Mouse (Mus musculus) kidney, postnatal 14 days (tissue): ENCODE data around the gene R3hdm2.

Source experiments
- DNase-seq: peaks from one replicate; pipeline ENCODE4 v3.0.0; 2022; ENCODE audit warnings: mixed read lengths

R3hdm2 gene

DNA sequence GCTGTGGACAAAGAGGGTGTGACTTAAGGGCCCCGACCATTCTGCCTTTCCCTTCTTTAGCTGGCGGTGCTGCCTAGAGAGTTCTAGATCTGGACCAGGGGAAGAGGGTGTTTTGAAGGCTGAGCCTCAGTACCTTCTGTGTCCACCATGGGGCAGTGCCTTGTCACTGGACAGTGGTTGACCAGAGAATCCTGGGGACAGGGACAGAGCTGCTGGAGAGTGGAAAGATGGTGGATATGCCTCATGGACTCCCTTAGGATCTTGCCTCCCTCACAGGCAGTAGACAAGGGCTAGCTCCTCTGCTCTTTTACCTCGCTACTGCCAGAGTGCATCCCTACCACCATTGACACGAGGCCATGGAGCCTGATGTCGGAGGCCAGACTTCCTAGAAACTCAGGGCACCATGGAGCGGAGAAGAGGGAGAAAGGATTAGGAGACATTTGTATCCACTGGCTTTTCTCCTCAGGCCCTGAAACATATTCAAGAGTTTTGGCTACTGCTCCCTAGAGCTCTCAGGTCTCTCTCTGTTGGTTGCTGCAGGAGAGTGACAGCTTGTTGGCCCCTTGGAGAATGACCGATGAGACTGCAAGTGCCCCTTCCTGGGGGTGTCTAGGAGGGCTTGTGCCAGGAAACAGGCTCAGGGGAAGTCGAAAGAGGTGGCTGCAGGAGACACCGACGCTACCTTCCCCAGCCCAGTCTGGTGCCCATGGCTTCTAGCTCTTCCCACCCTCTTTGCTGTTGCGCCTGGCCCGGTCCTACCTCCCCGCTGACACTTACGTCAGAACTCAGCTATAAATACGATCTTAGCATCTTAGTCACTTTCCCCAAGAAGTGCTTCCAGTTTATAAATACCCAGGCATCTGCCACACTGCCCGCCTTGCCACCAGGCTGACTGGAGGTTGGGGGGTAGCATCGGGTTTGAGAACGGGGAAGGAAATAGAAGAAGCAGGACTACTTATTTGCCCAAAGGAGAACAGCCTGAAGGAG is 25.9 kb upstream of the R3hdm2 start, which contains the start of gene Inhbe:
Inhbe (minus strand) TSS at position 503 of the 987 bp plus-strand sequence.
- peak; percentile 29 for DNase-seq

DNA sequence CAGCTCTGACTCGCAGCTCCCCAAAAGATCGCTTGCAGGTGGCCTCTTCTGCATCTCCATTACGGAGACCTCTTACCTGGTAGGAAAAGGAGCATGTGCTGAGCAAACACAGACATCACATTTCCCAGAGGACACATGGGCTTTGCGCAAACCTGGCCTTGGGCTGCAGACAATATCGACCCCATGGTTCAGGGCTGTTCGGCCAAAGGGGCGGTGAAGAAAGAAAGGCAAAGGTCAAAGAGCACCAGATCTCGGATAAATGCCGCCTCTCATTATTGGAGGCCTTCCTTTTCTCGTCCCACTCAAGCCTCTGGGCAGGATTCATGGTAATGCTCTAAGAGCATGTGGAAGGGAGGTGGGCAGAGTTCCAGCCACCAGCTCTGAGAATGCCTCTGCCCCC is 24.8 kb upstream of the R3hdm2 start:
- DNase-seq, result no peak

DNA sequence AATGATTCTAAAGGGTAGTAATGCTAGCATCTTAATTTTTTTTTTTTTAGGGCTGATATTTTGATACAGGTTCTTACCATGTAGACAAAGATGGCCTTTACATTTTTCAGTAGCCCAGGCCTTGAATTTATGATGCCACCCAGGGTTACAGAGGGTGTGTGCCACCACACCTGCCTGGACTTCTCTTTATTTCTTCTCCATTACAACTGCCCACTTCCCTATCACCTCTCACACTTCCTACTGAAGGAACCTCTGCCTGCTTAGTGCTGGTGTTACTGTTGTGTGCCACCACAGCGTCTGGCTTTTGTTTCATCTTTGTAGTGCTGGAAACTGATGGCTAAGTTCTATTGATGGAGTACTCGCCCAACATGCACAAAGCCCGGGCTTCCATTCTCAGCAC is 19.4 kb upstream of the R3hdm2 start:
- no peak for DNase-seq

DNA sequence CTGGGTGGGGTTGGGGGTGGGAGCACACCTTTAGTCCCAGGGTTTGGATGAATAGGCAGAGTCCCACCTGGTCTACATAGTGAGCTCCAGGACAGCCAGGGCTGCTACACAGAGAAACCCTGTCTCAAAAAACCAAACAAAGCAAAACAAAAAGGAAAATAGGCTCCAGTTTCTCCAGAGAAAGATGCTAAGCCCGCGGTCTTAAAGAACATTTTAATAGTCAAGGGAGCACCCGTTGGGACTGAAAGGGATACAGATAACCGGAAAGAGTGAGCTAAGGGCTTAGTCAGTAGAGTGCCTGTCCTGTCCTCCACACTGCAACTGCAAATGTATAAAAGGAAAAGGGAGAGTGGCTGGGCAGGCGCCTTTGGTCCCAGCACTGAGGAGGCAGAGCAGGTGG is 13.0 kb upstream of the R3hdm2 start:
- DNase-seq, result no peak

DNA sequence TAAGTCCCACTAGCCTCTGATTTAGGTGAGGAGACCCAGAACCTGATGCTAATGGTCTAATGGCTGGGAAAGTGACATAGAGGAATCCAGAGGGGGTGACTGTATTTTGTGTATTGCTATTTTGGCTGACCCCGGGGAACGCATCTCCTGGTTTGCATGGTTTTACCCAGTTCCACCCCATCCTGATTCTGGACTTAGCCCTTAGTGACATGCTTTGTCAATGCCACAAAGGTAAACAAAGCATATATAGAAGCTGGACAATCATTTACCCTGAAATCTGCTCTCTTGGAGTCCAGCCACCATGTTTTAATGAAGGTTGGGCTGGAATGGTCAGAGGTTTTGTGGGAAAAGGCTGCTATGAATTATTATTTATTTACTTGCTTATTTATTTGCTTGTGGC is 11.9 kb upstream of the R3hdm2 start:
- DNase-seq, result no peak

DNA sequence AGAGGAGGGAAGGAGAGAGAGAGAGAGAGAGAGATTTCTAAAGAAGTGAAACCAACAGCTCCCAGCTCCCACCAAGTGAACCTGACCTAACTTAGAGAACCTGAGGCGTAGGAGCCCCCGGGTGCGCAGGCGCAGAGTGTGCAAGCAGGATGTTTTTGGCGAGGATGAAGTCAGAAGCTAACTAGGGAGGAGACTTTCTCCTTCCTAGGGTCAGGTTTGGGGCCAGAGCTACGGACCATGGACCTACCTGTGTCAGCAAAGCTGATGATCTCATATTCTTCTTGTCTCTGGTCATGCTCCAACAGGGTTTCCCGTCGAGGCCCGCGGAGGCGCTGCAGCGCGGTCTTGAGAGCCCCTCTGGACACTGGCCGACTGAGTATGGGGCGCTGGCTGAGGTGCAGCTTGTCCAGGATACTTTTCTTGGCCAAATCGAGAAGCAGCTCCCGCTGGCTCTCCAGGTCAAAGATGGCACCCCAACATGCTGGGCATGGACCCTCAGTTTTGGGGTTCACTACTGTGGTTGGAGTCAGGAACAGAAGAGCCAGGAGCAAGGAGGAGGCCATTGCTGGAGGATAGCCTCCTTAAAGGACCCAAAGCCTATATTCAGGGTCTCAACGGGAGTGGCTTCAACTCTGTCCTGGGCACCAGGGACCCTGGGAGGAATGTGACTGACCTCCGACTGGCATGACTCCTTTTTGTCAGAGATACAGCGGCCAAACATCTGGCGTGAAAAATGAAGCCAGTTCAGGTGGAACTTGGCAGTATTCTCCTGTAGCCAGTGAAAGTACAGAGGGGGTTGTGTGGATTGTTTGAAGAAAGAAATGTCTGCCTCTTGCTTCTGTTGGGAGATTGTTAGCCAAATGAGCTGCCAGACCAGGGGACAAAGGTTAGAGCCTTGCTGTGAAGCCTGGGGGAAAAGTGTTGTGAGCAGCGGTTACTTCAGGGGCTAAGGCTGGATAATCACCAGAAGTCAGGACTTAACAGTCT is 10.0 kb upstream of the R3hdm2 start, which contains the start of gene Inhbc:
Inhbc (minus strand) TSS at position 598 of the 987 bp plus-strand sequence.
- DNase-seq, result peak; percentile 27

DNA sequence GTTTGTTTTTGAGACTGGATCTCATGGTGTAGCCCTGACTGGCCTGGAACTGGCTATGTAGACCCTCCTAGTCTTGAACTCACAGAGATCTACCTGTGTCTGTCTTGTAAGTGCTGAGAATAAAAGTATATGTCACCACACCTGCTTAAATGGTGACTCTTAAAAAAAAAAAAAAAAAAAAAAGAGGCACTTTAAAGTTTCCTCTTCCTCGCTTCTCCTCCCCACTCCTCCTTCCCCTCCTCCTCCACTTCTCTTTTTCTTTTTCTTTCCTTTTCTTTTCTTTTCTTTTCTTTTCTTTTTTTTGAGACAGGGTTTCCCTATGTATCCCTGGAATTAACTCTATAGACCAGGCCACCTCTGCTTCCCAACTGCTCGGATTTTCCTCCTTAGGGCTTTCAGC is 9.1 kb upstream of the R3hdm2 start:
- DNase-seq, result no peak

DNA sequence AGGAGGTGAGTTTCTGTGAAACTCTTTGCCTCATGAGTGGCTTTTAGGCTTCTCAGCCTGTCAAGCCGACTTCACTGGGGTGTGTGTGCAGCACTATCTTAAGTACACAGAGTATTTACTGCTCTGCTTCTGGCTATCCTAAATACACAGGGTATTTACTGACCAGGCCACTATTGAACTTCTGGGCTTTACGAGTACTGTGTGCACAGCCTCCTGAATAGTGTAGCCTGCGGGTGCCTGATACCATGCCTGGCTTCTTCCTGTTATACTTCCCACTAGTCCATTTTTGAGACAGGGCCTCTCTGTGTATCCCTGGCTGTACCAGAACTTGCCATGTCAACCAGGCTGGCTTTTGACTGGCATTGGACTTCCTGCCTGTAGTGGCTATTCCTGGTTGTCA is 2.4 kb upstream of the R3hdm2 start:
- DNase-seq, result no peak

DNA sequence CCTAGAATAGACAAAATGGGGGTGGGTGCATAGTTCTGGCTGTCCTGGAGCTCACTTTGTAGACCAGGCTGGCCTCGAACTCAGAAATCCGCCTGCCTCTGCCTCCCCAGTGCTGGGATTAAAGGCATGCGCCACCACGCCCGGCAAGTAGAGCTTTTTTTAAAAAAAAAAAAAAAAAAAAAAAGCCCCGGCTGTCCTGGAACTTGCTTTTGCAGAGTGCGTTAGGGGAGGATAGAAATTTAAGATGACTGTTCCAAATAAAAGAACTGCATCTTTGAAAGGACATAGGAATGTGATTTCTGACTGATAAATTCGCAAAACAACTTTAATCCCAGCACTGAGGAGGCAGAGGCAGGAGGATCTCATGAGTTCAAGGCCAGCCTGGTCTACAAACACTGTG is 473 bp upstream of the R3hdm2 start:
- no peak for DNase-seq

DNA sequence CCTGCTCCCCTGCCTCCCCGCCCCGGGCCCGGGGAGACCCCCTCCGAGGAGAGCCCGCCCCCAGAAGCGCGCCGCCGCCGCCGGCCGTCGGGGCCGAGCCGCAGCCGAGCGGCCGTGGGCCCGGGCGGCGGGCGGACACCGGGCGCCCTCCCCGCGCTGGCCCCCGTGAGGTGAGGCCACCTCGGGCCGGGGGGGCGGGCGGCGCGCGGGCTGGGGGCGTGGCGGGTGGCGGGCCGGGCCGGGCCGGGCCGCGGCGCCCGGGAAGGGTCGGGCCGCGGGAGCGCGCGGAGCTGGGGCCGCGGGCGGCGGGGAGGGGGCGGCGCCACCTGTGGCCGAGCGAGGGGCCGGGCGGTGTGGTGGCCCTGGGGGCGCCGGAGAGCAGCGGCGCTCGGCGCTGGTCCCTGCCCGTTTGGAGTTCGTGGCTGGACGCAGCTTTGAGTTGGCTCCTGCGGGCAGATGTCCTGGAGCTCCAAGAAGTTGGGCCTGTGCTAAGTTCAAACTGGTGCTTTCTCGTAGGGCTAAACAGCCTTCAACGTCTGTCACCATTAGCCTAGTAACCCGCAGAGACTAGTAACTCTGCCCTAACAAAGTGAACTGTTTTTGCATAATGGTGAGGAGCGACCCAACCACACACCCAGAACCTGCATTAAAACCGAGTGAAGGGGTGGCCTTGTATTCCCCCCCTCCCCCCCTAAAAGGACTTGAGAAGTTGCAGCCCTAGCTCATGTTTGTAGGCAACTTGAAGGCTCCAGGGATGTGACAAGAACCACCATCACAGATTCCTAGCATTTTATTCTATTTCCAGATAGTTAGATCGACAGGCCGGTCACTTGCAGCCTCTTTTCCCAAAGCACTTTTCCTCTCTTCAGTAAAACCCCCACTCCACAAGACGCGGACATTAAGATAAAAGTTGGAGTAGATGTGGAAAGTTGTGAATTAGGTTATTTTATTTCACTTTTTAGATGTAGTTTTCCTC is 928 bp downstream of the R3hdm2 start:
- peak; percentile 87 for DNase-seq

DNA sequence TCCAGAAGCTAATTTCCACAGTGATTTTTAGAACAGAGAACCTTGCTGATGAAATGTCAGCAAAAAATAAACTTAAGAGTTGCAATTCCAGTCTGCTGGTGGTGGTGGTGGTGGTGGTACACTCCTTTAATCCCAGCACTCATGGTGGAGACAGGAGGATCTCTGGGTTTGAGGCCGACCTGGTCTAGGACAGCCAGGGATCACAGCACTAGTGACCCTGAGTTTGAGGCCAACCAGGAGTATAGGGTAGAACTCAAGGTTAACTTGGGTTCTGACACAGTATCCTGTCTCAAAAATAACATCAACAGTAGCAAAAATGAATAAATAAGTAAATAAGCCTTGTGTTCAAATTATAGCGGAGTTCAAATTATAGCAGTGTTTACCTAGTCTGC is 1.6 kb downstream of the R3hdm2 start:
- DNase-seq, result no peak

DNA sequence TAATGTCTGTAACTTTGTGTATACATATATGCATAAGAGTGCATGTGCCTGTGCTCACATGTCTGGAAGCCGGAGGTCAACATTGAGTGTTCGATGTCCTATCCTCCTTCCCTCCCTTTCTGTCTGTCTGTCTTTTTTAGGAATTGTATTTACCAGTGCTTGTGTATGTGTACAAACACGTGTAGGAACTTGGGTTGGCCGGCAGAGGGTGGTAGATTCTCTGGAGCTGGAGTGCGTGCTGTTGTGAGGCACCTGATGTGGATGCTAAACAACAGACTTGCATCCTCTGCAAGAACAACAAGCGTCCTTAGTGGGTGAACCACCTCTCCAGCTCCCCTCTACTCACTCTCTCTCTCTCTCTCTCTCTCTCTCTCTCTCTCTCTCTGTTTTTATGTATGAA is 11.6 kb downstream of the R3hdm2 start:
- DNase-seq, result no peak

DNA sequence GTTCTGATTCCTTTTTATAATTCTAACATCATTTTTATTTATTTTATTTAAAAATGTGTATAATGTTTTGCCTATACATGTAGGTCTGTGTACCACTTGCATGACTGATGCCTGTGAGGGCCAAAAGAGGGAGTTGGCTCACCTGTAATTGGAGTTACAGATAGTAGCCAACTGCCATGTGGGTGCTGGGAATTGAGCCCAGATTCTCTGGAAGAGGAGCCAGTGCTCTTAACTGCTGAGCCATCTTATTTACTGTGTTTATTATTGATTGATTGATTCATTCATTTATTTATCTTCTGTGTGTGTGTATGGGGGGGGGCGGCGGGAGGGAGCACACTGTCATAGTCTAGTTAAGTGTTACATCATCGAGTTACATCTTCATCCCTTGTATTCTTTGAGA is 24.6 kb downstream of the R3hdm2 start:
- no peak for DNase-seq

DNA sequence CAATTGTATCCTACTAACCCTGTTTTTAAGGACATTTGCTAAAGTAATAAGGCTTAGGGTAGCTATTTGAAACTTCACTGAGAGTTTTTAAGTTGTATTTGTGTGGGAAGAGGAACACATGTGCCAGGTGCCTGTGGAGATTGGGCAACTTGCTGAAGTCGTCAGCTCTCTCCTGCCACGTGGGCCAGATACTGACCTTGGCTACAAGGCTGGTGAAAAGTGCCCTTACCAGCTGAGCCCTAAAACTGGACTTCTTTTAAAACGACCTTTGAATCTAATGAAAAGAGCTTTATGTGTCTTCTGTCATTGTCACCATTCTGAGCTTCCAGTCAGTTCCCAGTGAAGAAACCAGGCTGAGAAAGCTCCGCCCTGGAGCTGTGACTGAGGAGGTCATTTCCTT is 27.3 kb downstream of the R3hdm2 start:
- DNase-seq, result no peak

DNA sequence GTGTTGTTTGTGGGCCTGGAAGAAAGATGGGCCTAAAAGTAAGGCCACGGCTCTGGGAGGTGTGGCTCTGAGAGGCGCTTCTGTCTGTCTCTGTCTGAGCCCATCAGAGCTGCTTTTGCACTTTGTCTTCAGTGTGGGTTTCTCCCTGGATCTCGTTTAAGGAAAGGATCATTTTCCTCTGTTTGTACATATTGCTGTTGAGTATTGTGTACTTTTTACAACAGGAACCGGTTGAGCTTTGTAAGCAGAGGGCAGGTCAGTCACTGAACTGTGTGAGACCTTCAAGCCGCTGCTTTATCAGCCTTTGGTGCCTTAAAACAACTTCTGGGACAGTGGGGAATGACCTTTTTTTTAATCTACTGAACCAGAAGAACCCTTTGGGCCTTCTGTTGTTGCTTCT is 32.0 kb downstream of the R3hdm2 start:
- DNase-seq, result no peak

DNA sequence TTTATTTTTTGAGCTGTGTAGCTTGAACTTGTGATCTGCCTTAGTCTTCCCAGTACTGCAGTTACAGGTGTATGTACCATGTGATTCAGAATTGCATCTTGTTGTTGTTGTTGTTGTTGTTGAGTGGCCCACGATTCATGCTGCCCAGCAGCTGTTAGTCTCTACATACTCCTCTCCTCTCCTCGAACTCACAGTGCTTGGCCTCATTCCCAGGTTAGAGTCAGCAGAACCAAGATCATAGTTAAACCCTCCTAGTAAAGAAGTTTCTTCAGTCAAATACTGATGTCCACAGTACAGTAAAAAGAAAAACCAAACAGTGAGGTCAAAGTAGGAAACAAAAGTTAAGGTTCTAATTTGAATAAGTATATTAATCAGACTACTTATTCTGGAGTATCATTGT is 32.6 kb downstream of the R3hdm2 start:
- DNase-seq, result peak; percentile 36

DNA sequence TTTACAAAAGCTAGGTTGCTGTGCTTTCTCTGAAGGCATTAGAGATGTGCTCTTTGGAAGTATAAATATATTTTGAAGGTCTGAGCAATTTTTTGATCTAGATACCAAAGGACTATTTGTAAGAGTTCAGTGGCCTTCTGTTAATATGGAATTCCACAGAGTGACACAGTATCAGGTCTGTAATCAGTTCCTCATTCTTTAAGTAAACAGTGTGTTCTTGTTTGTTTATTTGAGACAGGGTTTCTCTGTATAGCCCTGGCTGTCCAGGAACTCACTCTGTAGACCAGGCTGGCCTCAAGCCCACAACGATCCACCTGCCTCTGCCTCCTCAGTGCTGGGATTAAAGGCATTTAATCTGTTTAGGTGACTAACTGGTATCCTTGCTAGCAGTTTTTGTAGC is 33.5 kb downstream of the R3hdm2 start:
- DNase-seq, result no peak

DNA sequence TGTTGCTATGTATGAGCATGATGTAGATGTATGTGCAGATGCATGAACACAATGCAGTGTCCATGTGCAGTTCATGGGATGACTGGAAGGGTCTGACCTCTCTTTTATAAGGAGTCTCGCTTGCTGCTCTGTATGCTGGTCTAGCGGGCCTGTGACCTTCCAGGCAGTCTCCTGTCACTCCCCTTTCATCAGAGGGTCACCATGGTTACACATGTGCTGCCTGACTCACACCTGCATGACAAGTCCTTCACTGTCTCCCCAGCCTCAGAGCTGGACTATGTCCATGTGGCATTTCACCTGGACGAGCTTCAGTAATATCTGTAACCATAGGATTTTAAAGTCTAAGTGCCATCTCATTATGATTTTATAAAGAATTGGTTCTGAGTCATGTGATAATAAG is 34.0 kb downstream of the R3hdm2 start:
- DNase-seq, result no peak

DNA sequence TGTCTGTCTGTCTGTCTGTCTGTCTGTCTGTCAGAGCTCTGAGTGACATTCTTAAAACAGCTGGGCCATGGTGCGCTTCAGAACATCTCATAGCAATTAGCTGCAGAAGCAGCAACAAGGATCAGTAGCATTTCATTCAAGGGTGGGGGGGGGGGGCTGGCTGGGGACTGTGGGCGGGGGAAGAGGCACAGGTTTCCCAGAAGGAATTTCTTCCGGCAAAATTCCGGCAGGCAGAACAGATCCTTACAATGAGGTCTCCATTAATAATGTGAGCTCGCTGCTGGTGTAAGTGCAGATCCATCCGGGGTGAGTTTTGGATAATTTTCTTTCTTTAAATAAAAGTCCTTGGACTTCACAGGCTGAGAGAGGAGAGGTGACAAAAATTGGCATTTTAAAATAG is 40.0 kb downstream of the R3hdm2 start:
- no peak for DNase-seq

DNA sequence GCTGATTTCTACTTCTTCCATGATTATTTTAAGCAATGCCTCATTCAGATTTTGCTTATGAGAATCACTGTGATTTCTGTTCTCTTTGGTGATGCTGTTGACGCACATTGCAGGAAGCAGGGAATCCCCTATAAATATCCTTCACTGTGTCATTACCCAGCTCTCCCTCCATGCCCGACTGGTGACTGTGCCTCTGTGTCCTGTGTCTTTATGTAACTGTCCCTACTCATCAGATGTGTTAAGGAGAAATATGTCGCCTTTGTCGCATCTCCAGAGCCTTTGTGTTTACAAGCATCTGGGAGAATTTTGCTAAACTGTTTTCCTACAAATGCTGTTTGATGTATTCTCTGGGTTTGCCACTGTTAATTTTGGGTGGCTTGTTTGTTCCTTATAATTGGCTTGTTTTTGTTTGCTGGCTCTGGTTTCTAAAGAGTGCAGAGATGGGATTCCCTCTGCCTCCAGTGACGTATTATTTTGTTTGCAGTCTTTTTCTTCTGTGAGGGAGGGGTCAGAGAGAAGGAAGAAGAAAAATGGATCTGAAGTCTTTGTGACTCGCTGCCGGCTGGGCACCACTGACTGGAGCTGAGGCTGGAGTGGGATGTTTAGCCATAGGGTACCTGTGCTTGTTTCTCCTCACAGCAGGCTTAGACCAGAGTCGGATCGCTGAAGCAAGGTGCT is 40.7 kb downstream of the R3hdm2 start:
- DNase-seq, result peak; percentile 17

DNA sequence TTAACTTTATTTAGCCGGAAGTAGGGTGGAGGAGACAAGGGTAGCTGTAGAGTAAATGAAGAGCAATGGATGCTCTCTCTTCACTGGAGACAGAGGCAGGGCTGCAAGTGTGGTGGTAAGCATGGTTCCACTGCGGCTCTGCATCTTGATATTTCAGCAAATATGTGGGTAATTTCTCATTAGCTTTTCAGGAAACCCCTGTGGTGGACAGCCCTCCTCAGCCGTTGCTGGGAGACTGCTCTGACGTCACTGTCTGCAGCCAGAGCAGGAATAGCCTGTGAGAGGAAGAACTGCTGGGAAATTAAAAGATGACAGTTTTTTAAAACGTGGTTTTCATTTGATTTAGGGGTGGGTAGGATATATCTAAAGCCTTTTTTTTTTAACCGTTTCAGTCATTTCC is 41.9 kb downstream of the R3hdm2 start:
- DNase-seq, result peak; percentile 81

DNA sequence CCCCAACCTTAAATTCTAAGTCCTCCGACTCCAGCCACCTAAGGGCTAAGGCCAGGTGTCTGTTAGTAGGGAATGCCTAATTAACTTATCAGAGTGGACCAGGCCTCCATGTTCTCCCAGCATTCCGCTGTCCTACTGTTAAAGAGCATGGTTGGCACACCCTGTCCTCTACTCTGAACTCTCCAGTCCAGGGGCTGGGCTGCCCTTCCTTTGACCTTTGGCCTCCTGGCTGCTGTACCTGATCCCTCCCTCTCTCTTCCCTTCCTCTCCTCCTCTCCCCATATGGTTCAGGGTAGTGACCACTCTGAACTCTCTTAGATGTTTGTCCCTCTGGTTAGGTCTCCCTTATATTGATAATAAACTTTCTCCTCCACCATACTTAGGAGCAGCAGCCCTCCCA is 45.7 kb downstream of the R3hdm2 start:
- DNase-seq, result peak; percentile 29
